Mouse (Mus musculus): ENCODE results near the gene Prtn3. TPM values are rescaled to one million over a fixed set of nuclear protein-coding genes. Genes with fewer than 3 reads are reported as not detected.

Prtn3 gene
- total RNA-seq, 2 experiments from 2014 or later, result 0.29 TPM; not detected in 1

Small RNAs within 50 kb of the gene (microRNA-seq; reads per million reads assigned to microRNA genes)
- gene Mir6910, result 0 reads per million in 2 experiments

Other genes starting within 250 kb of the Prtn3 start
- 1 to 10 TPM; 3.5 to 4.0 TPM for gene Shc2, start 236.6 kb upstream of the Prtn3 start, total RNA-seq (2021)
- gene Odf3l2, start 228.7 kb upstream of the Prtn3 start, total RNA-seq (2021), result not detected
- gene Madcam1, start 209.9 kb upstream of the Prtn3 start, total RNA-seq (2021), result under 1 TPM in 1 of 2 experiments, not detected in 1; 0.37 TPM
- 10 to 100 TPM; 21.7 to 23.0 TPM for gene Tpgs1, start 205.1 kb upstream of the Prtn3 start, total RNA-seq (2021)
- 100 to 1,000 TPM; 158 to 159 TPM for gene Cdc34, start 192.3 kb upstream of the Prtn3 start, total RNA-seq (2021)
- 1 to 10 TPM; 4.5 to 5.4 TPM for gene Gzmm, start 185.5 kb upstream of the Prtn3 start, total RNA-seq (2021)
- 1,000 to 10,000 TPM; 1,285 to 1,330 TPM for gene Bsg, start 170.0 kb upstream of the Prtn3 start, total RNA-seq (2021)
- gene Hcn2, start 157.8 kb upstream of the Prtn3 start, total RNA-seq (2021), result 10 to 100 TPM; 35.7 to 38.7 TPM
- 10 to 100 TPM; 45.3 to 46.8 TPM for gene Polrmt, start 127.9 kb upstream of the Prtn3 start, total RNA-seq (2021)
- not detected for gene Fgf22, start 119.4 kb upstream of the Prtn3 start, total RNA-seq (2021)
- 10 to 100 TPM; 25.9 to 26.7 TPM for gene Rnf126, start 107.5 kb upstream of the Prtn3 start, total RNA-seq (2021)
- gene Fstl3, start 97.2 kb upstream of the Prtn3 start, total RNA-seq (2021), result 1 to 10 TPM; 2.8 to 3.4 TPM
- under 1 TPM in 1 of 2 experiments, not detected in 1; 0.51 TPM for gene Prss57, start 83.5 kb upstream of the Prtn3 start, total RNA-seq (2021)
- gene Palm, start 80.9 kb upstream of the Prtn3 start, total RNA-seq (2021), result 10 to 100 TPM; 71.8 to 86.5 TPM
- under 1 TPM; 0.26 to 0.54 TPM for gene Misp, start 53.5 kb upstream of the Prtn3 start, total RNA-seq (2021)
- 10 to 100 TPM; 82.2 TPM for gene Ptbp1, start 20.0 kb upstream of the Prtn3 start, total RNA-seq (2021)
- under 1 TPM; 0.20 to 0.29 TPM for gene Plppr3, start 158 bp downstream of the Prtn3 start, total RNA-seq (2021)
- gene Elane, start 11.8 kb downstream of the Prtn3 start, total RNA-seq (2021), result not detected
- gene Cfd, start 16.4 kb downstream of the Prtn3 start, total RNA-seq (2021), result 10 to 100 TPM; 14.2 to 77.3 TPM
- 10 to 100 TPM; 48.3 to 51.5 TPM for gene Med16, start 34.4 kb downstream of the Prtn3 start, total RNA-seq (2021)
- gene Gm26602, start 36.4 kb downstream of the Prtn3 start, total RNA-seq (2021), result not detected
- under 1 TPM; 0.41 to 0.43 TPM for gene Kiss1r, start 42.5 kb downstream of the Prtn3 start, total RNA-seq (2021)
- 10 to 100 TPM; 81.8 to 93.4 TPM for gene R3hdm4, start 46.7 kb downstream of the Prtn3 start, total RNA-seq (2021)
- 1 to 10 TPM; 2.2 to 2.6 TPM for gene Arid3a, start 52.6 kb downstream of the Prtn3 start, total RNA-seq (2021)
- 10 to 100 TPM; 21.7 to 24.0 TPM for gene Wdr18, start 85.7 kb downstream of the Prtn3 start, total RNA-seq (2021)
- gene Grin3b, start 96.2 kb downstream of the Prtn3 start, total RNA-seq (2021), result under 1 TPM; 0.10 to 0.19 TPM
- 100 to 1,000 TPM; 124 to 125 TPM for gene Tmem259, start 109.9 kb downstream of the Prtn3 start, total RNA-seq (2021)
- gene Cnn2, start 114.1 kb downstream of the Prtn3 start, total RNA-seq (2021), result 10 to 100 TPM; 36.2 to 45.9 TPM
- 1 to 10 TPM; 7.0 to 8.5 TPM for gene Abca7, start 122.0 kb downstream of the Prtn3 start, total RNA-seq (2021)
- 10 to 100 TPM in 1 of 2 experiments, 1 to 10 TPM in 1; 4.9 to 11.3 TPM for gene Arhgap45, start 142.2 kb downstream of the Prtn3 start, total RNA-seq (2021)
- gene Polr2e, start 165.3 kb downstream of the Prtn3 start, total RNA-seq (2021), result 10 to 100 TPM; 68.6 to 73.5 TPM
- gene Gpx4, start 172.7 kb downstream of the Prtn3 start, total RNA-seq (2021), result 100 to 1,000 TPM; 636 to 681 TPM
- 10 to 100 TPM; 13.5 to 14.0 TPM for gene Sbno2, start 231.1 kb downstream of the Prtn3 start, total RNA-seq (2021)
- 100 to 1,000 TPM; 105 to 118 TPM for gene Stk11, start 241.3 kb downstream of the Prtn3 start, total RNA-seq (2021)

Data from heart, postnatal 14 days (tissue).